Mouse (Mus musculus) monocyte, adult 5-6 weeks (primary cell): ENCODE results near the gene Gm13289. TPM values are rescaled to one million over a fixed set of nuclear protein-coding genes. Genes with fewer than 3 reads are reported as not detected.
"Not testable (repeated sequence)": the region's sequence is repeated elsewhere in the genome, so short reads cannot be mapped to it uniquely, and the experiment has no call there.

Source experiments
- ATAC-seq: fragments of 153-309, 156-312 bp; replicated peaks from 2 replicates; pipeline ENCODE4 v1.8.0; 2017; ENCODE audit warnings: mild to moderate bottlenecking; ENCODE audit not compliant: low TSS enrichment, insufficient number of reproducible peaks, severe bottlenecking, poor library complexity, low FRiP score
- total RNA-seq: library from RNA; stranded (forward); fragments of 200-1000, 200-491, 200-594 nt; gene quantifications from 3 replicates; pipeline ENCODE4 v1.2.3, GENCODE M21; 2017

The Gm13289 gene
- not detected in 3 replicates for total RNA-seq

DNA sequence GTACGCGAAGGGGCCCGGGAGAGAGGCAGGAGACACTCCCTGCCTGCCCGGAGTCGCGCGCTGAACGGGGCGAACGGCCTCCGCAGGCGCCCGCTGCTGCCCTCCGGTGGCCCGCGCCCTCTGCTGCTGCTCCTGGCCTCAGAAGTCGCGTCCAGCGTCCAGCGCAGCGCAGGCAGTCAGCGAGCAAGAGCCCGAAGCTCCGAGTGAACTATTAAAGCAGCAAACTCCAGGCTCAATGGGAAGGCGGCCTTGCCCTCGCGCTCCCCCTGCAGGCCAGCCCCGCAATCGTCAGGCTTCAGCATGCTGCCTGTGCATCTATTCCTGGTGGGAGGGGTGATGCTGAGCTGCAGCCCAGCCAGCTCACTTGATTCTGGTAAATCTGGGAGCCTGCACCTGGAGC, at the start of gene Gm13289:
Gene Gm13289 (plus strand): TSS at position 301 of the 400 bp plus-strand sequence.
- ATAC-seq = not testable (repeated sequence)

DNA sequence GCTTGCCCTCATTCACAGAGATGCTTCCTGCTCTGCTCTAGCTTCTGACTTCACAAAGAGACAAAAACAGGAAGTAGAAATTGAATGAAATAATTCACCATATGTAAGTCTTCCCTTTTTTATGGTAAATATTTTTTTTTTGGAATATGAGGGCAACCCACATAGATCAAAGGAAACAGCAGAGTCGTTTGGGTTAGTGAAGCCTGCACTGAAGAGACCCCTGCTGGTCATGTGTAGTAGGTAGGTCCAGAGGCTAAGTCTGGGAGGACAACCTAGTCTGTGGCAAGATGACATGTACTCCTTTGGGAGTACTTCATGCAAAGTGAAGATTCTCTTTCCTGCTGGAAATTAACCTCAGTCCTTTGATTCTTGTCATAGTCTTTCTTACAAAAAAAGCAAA, 49.4 kb upstream of the Gm13289 start:
- ATAC-seq = peak; percentile 80

DNA sequence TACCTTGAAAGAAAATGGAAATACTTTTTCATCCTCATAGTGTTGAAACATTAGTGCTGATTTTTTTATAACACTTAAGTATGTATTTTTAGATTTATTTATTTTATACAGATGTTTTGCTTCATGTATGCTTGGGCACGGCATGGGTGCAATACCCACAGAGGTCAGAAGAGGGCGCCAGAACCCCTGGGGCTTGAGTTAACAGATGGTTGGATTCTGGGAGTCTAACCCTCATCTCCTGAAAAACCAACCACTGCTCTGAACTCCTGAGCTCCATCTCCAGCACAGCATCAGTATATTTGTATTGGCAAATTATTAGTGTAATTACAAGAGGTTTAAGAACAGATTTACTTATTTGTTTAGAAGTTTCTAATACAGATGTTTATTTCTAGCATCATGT, 38.2 kb upstream of the Gm13289 start:
- peak; percentile 83; the same call in 1 of the 2 replicates for ATAC-seq

DNA sequence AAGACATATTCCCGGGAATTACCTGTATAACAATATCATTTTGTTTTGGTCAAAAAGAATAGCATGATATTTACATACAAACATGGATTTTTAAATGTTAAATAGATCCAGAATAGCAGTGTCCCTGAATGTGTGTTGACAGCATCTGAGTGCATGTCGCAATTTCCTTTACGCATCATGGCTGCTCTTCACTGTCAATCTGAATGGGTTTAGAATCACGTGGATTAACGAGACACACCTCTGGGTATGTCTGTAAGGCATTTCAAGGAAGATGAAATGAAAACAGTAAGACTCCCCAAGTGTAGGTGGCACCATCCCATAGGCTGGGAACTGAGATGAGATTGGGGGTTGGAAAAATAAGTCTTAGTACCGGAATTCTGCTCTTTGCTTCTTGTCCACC, 37.7 kb upstream of the Gm13289 start:
- peak; percentile 67; the same call in 1 of the 2 replicates for ATAC-seq

DNA sequence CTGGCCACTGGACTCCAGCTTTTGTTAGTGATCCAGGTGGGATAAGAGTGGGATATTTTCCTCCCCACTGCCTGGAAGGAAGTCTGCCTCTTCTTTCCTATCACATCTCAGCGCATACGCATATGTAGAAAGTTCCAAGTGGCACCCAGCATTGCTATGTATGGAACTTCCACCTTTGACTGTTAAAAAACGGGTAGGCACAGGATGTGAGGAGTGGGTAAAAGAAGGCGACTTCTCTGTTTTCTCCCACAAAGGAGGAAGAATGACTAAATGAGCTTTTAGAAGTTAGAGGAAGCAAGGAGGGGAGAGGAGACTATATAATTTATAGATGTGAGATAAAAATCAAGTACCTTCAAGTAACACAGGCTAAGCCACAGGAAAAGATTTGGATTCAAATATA, 35.3 kb upstream of the Gm13289 start:
- ATAC-seq = no peak

DNA sequence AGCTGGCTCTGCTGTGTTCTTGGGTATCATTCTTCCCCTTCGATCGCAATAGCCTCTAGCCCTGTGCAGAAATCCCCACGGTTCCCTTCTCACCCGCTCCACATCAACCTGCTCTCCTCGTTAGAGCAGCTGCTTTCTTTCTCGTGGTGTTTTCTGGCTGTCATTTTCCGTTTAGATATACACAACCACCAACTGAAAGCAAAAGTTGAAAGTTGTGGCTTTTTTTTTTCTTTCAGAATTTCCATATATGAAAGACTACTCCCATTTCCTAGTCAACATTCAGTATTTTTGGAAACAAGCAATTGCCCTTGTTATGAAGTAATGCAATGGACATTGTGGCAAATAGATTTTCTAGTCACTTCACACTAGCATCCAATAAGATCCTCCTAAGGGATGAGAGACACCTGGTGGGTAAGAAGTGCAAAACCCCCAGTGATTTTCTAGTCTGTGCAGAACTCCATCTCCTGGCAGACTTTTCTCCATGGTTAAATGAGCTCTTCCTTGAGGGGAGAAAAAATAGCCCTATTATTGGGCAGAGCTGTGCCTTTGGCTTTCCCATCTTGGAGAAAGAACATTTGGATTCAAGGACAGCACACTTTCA, 33.9 kb upstream of the Gm13289 start:
- ATAC-seq = no peak

DNA sequence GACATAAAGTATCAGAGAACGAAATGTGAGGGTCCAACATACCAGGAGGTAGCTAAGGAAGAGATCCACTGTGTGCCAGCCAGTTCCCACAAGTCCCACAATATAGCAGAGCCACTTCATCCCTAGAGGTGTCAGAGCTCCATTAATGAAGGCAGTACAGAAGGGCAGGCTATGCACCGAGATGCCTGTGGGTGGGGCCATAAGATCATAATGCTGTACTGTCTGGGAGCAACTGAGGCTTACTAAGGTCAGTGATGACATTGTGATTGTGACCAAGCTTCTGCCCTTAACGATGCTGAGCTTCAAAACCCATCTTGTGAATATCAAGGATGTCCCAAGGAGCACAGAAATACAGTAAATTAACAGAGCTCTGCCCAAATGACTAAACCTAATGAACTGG, 32.5 kb upstream of the Gm13289 start:
- ATAC-seq = no peak

DNA sequence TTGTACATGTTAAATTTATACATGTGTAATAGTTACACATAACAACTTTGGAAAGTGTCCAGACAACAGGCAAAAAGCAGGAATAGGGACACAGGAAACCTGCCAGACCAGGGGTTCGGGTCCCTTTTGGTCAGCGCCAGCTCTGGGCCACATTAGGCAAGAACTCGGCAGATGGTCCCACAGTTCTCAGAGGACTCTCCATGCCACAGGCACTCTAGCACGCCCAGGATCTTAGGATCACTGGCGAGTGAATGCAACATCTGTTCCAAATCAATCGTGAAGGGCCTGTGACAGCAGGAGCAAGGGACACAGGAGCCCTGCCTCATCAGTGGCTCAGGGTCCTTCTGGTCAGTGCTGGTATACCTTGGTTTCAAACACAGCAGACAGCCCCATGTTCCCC, 26.8 kb upstream of the Gm13289 start:
- ATAC-seq = no peak

DNA sequence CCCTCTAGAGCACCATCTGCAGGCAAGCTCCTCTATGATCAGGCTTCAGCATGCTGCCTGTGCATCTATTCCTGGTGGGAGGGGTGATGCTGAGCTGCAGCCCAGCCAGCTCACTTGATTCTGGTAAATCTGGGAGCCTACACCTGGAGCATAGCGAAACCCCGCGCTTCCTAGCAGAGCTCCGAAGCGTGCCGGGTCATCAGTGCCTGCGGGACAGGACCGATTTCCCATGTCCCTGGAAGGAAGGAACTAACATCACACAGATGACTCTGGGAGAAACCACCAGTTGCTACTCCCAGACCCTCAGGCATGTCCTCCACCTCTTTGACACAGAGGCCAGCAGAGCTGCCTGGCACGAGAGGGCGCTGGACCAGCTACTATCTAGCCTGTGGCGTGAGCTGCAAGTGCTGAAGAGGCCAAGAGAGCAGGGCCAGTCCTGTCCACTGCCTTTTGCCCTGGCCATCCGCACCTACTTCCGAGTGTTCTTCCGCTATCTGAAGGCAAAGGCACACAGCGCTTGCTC, 21.8 kb upstream of the Gm13289 start, which contains the start of gene Gm13271:
Gene Gm13271 (plus strand): TSS at position 51 of the 523 bp plus-strand sequence.
- not testable (repeated sequence) for ATAC-seq

DNA sequence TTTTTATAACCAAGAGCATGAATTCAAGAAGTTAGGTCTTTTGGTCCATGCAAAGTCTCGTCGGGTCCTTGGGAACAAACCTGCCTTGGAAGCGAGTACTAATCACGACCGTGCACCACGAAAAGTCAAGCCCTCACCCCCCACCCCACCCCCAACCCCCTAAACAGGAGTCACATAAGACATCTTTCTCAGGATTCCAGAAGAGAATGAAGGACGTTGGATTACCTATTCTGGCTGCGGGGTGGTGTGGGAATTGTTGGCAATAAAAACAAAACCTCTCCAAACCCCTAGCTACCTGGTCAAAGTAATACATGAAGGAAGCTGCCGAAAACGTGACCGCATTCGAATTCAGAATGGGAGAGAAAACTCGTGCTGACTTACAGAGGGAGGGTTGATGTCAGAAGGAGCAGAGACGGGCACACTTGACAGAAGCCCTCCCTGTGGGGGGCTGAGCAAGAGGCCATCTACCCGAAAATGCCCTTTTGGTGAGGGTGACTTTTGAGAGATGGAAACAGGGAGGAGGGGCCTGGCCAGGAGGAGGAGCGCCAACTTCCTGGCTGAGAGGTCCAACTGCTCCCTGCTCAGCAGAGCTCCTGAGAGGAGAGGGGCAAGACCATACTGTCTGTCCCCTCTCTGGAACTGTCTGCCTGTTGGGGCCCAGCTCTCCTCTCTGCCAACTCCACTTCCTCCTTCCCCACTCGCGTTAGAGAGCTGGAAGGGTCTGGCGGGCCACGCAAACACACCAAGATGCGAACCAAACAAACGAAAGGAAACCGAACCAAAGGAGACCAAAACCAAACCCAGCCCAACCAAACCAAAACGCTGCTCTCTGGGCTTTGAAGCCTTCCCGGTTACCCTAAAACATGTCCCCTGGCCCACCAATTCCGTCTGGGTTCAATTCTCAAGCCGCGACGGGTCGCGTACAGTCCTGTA, 19.9 kb upstream of the Gm13289 start:
- not testable (repeated sequence) for ATAC-seq

DNA sequence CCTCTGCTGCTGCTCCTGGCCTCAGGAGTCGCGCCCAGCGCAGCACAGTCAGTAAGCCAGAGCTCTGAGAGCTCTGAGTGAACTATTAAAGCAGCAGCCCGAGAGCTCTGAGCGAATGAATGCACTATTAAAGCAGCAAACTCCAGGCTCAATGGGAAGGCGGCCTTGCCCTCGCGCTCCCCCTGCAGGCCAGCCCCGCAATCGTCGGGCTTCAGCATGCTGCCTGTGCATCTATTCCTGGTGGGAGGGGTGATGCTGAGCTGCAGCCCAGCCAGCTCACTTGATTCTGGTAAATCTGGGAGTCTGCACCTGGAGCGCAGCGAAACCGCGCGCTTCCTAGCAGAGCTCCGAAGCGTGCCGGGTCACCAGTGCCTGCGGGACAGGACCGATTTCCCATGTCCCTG, 19.1 kb upstream of the Gm13289 start:
- peak; percentile 100 for ATAC-seq

DNA sequence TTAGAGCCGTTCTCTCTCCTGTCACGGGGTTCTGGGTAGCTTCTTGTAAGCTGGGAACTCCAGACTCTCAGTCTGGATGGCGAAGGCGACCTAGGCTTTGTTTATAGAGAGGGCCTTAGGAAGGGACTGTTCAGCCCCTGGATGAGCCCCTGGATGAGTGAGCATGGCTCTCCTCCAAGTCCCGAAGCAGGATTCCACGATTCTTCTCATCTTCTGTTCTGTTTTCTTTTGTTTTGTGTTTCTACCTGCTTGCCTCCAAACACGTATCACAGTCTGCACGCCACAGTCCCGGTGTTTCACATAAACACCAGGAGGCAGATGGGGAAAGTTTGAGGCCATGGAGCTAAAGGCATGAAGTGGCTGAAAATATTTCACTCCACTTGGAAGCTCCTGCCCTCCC, 18.0 kb upstream of the Gm13289 start:
- not testable (repeated sequence) for ATAC-seq

DNA sequence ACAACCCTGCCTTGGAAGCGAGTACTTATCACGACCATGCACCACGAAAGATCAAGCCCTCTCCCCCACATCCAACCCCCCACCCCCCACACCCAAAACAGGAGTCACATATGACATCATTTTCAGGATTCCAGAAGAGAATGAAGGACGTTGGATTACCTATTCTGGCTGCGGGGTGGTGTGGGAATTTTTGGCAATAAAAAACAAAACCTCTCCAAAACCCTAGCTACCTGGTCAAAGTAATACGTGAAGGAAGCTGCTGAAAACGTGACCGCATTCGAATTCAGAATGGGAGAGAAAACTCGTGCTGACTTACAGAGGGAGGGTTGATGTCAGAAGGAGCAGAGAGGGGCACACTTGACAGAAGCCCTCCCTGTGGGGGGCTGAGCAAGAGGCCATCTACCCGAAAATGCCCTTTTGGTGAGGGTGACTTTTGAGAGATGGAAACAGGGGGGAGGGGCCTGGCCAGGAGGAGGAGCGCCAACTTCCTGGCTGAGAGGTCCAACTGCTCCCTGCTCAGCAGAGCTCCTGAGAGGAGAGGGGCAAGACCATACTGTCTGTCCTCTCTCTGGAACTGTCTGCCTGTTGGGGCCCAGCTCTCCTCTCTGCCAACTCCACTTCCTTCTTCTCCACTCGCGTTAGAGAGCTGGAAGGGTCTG, 17.0 kb upstream of the Gm13289 start, which contains the start of gene Gm13283:
Gene Gm13283 (plus strand): TSS at position 510 of the 659 bp plus-strand sequence.
- ATAC-seq = not testable (repeated sequence)

DNA sequence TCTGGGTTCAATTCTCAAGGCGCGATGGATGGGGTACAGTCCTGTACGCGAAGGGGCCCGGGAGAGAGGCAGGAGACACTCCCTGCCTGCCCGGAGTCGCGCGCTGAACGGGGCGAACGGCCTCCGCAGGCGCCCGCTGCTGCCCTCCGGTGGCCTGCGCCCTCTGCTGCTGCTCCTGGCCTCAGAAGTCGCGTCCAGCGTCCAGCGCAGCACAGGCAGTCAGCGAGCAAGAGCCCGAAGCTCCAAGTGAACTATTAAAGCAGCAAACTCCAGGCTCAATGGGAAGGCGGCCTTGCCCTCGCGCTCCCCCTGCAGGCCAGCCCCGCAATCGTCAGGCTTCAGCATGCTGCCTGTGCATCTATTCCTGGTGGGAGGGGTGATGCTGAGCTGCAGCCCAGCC, 16.3 kb upstream of the Gm13289 start:
- ATAC-seq = not testable (repeated sequence)

DNA sequence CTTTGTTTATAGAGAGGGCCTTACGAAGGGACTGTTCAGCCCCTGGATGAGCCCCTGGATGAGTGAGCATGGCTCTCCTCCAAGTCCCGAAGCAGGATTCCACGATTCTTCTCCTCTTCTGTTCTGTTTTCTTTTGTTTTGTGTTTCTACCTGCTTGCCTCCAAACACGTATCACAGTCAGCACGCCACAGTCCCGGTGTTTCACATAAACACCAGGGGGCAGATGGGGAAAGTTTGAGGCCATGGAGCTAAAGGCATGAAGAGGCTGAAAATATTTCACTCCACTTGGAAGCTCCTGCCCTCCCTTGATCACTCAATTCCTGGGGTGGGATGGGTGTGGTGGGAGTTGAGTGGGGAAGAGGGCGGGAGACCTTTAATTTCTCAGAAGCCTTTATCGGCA, 14.9 kb upstream of the Gm13289 start:
- not testable (repeated sequence) for ATAC-seq

DNA sequence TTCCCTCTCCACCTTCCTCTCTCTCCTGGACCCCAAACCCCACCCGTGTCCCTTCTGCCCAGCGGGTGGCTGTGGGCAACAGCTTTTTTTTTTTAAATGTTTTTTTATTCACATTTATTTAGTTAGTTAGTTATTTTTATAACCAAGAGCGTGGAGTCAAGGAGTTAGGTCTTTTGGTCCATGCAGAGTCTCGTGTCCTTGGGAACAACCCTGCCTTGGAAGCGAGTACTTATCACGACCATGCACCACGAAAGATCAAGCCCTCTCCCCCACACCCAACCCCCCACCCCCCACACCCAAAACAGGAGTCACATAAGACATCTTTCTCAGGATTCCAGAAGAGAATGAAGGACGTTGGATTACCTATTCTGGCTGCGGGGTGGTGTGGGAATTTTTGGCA, 14.4 kb upstream of the Gm13289 start:
- ATAC-seq = not testable (repeated sequence)

DNA sequence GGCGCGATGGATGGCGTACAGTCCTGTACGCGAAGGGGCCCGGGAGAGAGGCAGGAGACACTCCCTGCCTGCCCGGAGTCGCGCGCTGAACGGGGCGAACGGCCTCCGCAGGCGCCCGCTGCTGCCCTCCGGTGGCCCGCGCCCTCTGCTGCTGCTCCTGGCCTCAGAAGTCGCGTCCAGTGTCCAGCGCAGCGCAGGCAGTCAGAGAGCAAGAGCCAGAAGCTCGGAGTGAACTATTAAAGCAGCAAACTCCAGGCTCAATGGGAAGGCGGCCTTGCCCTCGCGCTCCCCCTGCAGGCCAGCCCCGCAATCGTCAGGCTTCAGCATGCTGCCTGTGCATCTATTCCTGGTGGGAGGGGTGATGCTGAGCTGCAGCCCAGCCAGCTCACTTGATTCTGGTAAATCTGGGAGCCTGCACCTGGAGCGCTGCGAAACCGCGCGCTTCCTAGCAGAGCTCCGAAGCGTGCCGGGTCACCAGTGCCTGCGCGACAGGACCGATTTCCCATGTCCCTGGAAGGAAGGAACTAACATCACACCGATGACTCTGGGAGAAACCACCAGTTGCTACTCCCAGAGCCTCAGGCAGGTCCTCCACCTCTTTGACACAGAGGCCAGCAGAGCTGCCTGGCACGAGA, 13.2 kb upstream of the Gm13289 start:
- ATAC-seq = 0 out of 2 replicates have a peak, but pooled peaks have one; percentile 68

DNA sequence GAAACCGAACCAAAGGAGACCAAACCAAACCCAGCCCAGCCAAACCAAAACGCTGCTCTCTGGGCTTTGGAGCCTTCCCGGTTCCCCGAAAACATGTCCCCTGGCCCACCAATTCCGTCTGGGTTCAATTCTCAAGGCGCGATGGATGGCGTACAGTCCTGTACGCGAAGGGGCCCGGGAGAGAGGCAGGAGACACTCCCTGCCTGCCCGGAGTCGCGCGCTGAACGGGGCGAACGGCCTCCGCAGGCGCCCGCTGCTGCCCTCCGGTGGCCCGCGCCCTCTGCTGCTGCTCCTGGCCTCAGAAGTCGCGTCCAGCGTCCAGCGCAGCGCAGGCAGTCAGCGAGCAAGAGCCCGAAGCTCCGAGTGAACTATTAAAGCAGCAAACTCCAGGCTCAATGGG, 3.2 kb upstream of the Gm13289 start, which contains the start of gene Gm13290:
Gene Gm13290 (plus strand): TSS at position 301 of the 400 bp plus-strand sequence.
- not testable (repeated sequence) for ATAC-seq
